Mouse (Mus musculus) bone marrow, adult 2 months (tissue): ENCODE results near the gene Cd3eap.

ENCODE experiments used
- CTCF ChIP-seq: fragments of 200-500 bp; IDR thresholded peaks from 2 replicates; pipeline ENCODE4 v1.5.1; 2011; ENCODE audit warnings: low read length, control low read depth; ENCODE audit not compliant: control insufficient read depth, insufficient read depth
- POLR2A ChIP-seq: fragments of 200-500 bp; IDR thresholded peaks from 2 replicates; pipeline ENCODE4 v1.6.1; 2011; ENCODE audit warnings: low read depth, mild to moderate bottlenecking, control low read depth, low read length, borderline replicate concordance; ENCODE audit not compliant: control insufficient read depth

GRCm38 (mm10) chr7:19314033-19314432 lies 45.2 kb downstream of the Cd3eap start:
- TF ChIP-seq CTCF, result no peak
- TF ChIP-seq POLR2A, result no peak
